Mouse (Mus musculus): ENCODE measurements around the gene Myo1a. TPM values are rescaled to one million over a fixed set of nuclear protein-coding genes. Genes with fewer than 3 reads are reported as not detected.

Gene Myo1a
- total RNA-seq, 2 experiments from 2014 or later: 0.48 to 0.76 TPM

DNA sequence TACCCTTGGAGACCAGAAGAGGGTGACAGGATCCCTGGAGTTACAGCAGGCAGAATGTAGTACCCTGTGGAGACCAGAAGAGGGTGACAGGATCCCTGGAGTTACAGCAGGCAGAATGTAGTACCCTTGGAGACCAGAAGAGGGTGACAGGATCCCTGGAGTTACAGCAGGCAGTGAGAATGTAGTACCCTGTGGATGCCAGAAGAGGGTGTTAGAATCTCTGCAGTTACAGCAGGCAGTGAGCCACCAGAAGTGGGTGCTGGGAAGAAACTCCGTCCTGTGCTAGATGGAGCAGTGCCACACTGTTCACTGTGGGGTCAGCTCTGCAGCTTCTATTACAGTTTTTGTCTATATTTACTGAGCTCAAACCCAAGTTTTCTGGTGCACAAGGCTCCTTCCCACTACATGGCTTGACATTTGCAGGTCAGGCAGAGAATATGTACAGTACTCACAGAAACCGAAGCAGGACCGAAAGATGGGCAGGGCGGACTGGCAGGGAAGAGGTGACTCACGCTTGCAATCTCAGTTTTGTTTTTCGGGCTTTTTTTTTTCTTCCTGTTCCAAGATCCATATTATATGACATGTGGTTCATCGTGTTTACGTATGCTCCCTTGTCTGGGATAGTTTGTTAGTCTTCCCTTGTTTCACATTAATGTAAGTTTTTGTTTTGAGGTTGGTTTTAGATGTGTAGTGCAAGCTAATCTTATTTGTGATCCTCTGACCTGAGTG lies 30.0 kb upstream of the Myo1a start:
- peak; percentile 93 to 96 for DNase-seq (ENCODE audit: low spot score in 2 of 2)

DNA sequence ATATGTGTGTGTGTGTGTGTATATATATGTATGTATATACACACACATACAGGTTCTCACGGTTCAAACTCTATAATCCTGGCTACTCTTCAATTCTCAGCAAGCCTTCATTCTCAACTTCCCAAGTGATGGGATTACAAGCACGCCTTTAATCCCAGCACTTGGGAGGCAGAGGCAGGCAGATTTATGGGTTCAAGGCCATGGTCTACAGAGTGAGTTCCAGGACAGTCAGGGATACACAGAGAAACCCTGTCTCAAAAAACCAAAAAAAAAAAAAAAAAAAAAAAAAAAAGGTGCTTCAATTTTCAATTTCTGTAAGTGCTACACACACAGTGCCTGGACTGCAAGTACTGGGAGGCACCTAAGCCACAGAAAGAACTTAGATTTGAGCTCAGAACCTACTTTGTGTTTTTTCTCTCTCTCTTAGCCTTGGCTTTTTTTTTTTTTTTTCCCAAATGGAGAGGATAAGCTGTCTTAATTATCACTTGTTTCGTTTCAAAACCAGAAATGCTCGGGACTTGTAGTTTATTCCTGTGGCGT lies 29.0 kb upstream of the Myo1a start:
- DNase-seq (ENCODE audit: low spot score in 2 of 2): no peak

DNA sequence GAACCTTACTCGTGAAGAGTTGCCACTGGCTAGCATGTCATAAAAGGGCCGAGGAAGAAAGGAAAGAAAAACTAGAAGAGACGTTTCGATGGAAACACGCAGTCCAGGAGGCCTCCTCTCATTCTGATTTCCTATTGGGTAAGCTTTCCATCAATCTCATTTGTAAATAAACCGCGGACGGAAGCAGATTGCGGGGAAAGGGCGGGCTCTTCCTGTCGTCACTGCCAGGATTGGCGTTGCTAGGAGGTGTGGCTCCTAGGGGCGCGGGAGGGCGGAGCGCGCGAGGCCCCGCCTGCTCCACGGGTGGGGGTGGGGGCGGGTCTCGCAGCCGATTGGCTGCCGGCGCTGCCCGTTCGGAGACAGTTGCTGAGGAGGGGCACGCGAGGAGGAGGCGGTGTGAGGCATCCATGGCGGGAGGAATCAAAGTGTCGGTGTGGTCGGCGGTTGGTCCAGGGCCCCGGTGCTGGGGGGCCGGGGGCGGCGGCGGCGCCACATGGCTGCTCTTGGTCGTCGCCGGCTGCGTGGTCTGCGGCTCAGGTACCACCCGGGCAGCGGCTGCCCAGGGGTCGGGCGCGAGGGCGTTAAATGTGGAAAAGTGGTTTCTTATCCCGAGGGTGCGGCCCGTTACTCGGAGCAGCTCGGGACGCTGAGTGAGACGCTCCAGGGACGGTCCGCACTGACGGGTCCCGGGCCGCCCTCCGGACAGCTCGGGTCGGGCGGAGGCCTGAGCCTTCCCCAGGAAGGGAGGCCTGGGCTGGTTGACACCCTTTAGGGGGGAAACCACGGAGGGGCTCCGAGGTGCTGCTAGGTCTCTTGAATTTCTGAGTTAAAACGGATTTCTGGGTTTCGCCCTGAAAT lies 28.1 kb upstream of the Myo1a start:
- peak; percentile 88 to 98 for DNase-seq (ENCODE audit: low spot score in 2 of 2)

DNA sequence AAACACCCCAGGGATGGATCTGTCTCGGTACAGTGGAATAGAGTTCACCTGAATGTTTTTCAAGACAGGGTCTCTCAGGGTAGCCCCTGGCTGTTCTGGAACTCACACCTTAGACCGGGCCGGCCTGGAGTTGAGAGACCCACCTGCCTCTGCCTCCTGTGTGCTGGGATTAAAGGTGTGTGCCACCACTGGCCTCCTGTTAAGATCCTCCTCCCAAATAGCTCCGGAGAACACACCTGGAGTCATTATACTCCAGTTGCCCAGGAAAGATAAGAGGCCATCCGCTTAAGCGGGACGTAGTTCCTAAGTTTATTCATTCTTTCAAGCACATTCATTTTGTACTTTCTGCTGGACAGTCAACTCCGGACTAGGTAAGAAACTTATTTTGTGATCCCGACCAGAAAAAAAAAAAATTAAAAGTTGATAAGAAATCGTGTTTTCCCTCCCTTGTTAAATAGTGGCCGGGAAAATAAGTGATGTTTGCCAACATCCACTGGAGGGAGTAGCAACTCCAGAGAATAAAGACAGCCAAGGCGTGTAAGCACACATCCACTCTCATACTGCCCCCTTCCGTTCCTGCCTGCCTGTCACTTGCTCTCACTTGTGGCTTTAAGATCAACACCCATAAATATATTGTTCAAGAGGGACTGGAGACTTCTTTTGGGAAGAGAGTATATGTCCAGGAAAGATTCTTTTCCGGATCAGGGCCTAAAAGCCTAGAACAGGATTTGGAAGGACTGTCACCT lies 27.2 kb upstream of the Myo1a start:
- peak in 1 of 2 experiments; percentile 72 for DNase-seq (ENCODE audit: low spot score in 2 of 2)

DNA sequence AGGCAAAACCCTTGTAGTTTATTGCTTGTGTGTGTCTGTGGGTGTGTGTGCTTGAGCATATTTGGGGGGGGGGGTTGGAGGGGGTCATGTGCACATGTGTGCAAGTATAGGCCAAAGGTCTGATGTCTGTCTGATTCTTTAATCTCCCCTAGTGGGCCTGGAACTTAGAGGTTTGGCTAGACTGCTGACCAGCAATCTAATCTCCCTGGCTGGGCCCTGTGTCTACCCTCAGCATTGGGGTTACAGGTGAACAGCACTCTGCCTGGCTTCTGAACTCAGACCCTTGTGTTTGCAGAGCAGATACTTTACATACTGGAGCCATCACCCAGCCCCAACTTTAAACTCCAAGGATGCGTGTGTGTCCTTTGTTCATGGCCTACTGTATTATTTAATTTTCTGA lies 25.8 kb upstream of the Myo1a start:
- no peak for DNase-seq (ENCODE audit: low spot score in 2 of 2)

DNA sequence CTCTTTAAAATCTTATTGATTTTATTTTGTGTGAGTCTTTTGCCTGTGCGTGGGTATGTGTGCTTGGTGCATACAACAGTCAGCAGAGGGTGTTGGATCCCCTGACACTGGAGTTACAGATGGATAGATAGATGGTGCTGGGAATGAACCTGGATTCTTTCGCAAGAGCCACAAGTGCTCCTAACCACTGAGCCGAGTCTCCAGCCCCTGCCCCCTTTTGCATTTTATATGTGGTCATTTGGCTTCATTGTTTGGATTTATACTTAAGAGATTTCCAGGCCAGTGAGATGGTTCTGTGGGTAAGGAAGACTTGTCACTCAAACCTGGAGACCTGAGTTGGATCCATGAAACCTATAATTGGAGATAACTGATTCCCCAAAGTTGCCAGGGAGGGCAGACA lies 25.1 kb upstream of the Myo1a start:
- DNase-seq (ENCODE audit: low spot score in 2 of 2): no peak

DNA sequence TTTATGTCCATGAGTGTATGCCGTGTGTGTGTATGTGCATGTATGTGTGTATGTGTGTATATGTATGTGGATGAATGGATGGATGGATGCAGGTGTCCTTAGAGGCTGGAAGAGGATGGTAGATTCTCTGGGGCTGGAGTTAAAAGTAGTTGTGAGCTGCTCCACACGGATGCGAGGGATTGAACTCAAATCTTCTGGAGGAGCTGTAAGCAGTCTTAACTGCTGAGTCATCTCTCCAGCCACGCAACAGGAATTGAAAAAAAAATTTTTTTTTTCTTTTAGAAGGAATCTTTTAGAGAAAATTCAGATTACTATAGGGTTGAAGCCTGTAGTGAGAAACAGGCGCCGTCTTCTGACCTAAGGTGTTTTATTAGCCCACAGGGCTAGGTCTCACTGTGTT lies 22.1 kb upstream of the Myo1a start:
- DNase-seq (ENCODE audit: low spot score in 2 of 2): no peak

DNA sequence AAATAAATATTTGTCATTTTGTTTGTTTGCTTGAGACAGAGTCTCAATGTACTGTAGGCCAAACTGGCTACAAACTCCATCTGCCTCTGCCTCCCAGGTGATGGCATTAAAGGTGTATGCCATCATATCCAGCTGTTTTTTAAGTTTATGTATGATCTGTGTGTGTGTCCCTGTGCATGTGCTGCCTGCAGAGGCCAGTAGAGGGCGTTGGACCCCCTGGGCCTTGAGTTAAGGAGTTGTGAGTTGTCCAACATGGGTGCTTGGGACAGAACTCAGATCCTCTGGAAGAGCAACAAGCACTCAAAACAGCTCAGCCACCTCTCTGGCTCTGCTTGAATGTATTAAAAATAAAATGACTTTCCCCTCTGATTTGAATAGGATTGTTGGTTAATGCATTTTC lies 13.9 kb upstream of the Myo1a start:
- DNase-seq (ENCODE audit: low spot score in 2 of 2): no peak

DNA sequence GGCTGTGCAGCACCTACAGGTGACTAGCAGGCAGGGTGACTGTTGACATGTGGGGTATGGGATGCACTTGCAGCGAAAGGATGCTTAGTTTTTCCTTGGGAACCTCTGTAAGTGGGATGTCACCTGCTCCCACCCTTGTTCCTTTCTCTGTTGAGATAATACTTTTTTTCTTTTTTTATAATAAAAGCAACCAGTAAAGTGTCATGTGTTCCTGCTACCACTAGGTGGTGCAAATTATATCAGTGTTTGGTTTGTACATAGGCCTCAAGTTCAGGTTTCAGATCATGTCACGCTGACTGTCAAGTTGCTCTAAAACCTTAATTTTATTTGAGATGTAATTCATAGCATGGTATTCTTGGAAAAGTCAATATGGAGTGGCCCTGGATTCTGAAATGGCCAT lies 10.3 kb upstream of the Myo1a start:
- DNase-seq (ENCODE audit: low spot score in 2 of 2): peak in 1 of 2 experiments; percentile 18

DNA sequence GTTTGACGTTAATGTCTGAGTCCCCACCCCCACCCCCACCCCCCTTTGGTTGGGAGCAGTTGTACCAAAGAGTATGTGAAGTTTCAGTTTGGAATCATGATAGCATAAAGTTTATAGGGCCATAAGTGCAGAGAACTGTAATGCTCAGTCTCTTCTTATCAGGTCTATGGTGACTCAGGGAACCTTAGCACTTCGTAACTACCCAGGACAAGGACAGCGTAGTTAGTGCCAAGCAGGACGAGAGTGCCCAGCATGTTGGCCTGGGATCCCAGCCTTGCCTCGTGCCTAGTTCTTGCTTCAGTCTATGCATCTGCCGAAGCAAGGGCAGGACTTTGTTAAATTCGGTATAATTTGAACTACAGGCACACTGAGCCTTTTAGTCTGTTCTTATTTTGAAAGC lies 9.2 kb upstream of the Myo1a start:
- DNase-seq (ENCODE audit: low spot score in 2 of 2): no peak

DNA sequence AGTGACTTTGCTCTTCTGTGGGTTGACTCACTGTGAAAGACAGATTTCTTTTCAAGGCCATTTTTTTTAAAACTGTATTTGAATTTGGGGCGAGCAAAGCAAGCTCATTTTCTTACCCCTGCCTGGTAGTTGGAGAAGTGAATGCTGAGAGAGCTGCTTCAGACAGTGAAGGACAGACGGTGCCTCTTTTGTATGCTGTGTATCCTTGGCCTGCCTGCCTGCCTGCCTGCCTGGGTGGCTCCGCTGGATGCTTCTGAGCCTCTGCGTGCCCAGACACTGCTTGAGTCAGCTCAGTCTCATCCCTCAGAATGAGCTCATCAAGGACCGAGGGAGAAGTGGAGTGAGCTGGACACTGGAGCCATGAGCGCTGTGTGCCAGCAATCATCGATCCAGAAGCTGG lies 6.0 kb upstream of the Myo1a start:
- DNase-seq (ENCODE audit: low spot score in 2 of 2): no peak

DNA sequence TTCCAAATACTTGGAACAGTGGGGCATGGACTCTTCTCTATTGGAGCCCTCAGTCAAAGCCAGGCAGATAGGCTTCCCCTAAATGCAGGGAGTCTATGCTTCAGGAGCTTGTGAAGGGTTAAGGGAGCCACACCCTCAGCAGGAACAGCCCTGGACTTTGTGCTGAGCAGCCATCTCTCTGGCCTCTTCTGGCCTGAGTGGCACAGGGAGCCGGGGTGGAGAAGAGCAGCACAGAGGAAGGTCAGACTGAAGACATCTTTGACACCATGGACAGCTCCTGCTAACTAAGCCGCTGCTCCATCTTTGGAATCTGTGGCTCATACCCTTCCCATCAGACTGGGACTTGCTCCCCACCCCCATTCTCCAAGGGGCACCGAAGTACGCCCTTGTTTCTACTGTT lies 1.7 kb upstream of the Myo1a start:
- DNase-seq (ENCODE audit: low spot score in 2 of 2): no peak

DNA sequence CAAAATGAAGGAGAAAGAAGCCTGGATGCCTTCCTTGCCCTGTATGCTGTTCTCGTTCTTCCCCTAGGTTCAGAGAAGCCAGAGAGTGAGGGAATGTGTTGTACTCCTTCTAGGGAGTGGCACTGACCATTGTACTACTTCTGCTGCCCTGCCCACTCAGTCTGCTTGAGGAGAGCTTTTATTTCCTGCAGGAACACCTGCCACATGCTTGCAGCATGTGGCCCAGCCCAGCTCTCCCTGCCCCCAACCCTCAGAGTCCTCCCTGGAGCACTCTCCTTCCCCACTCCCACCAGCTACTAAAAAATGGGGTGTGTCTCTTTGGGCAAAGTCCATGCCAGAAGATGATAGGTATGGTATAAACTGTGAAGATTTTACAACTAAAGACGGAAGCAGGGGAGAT lies 677 bp upstream of the Myo1a start:
- DNase-seq (ENCODE audit: low spot score in 2 of 2): no peak

DNA sequence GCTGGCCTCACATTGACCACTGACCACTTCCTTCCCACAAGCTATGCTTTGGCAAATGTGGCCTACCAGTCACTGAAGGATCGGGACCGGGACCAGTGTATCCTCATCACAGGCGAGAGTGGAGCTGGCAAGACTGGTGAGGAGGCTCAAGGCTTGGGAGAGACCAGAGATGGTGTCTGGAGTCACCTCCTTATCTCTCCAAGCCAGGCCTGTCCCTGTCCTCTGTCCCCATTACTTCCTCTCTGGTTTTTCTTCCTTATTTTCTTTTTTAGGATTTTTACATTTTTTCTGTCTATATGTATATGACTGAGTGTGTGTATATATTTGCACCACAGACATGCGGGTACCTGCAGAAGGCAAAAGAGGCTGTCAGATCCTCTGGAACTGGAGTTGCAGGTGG lies 813 bp downstream of the Myo1a start:
- no peak for DNase-seq (ENCODE audit: low spot score in 2 of 2)

DNA sequence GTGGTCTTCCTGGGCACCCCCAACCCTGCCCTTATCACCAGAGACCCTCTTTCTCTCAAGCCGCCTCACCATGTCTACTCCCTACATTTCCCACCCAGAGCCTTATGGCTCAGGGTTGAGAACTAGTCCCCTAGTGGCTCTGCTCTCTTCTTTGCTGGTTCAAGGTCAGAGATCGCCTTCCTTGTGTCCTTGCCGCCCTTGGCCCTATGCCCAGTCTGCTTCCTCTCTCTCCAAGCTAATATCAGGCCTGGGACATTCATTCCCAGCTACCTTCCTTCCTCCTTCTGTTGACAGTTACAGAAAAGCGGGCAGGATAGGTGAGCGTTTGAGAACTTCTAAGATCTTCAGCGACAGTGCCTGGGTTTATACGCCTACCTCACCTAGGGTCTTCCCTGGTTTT lies 2.8 kb downstream of the Myo1a start:
- DNase-seq (ENCODE audit: low spot score in 2 of 2): no peak

DNA sequence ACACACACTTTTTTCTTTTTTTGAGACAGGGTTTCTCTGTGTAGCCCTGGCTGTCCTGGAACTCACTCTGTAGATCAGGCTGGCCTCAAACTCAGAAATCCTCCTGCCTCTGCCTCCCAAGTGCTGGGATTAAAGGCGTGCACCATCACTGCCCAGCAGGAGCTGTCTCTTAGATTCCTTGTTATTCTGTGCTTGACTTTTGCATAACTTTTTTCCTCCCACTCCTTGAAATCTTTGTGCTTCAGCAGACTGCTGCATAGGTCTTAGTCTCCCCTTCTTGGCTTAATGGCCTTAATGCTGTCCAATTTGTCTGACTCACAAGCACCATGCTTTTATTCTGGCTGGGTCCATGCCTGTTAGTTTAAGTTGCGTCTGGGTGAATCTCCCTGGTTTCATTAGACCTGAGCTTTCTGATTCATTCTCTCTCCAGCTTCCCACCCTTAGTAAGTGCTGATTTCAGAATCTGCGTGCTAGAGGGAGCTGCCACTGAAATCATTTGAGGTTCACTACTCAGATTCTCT lies 3.9 kb downstream of the Myo1a start:
- no peak for DNase-seq (ENCODE audit: low spot score in 2 of 2)

DNA sequence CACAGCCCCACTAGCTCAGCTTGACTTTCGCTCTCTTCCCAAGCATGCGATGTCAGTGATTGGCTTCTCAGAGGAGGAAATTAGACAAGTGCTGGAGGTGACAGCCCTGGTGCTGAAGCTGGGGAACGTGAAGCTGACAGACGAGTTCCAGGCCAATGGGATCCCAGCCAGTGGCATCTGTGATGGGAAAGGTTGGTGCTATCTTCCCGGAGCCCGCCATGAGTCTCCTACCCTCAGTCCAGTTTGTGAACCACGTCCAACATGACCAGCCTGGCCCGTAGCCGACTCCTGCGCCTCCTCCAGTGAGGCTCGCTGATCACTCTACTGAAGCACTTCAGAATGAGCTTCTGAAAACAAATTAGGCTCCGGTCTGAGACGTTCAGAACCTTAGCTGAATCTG lies 5.4 kb downstream of the Myo1a start:
- no peak for DNase-seq (ENCODE audit: low spot score in 2 of 2)

DNA sequence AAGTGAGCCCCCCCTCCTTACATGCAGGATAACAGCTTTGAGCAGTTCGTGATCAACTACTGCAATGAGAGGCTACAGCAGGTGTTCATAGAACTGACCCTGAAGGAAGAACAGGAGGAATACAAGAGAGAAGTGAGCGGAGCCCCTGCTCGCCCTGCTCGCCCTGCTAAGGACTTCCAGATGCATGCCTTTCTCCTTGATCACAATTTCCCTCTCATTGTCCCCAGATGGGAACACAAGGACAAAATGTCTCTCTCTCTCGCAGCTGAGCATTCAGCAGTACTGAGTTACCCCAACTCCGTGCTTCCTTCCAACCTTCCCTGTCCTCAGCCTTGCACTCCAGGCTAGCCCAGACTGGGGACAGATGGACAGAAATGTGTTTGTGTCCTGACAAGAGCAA lies 7.8 kb downstream of the Myo1a start:
- DNase-seq (ENCODE audit: low spot score in 2 of 2): no peak

DNA sequence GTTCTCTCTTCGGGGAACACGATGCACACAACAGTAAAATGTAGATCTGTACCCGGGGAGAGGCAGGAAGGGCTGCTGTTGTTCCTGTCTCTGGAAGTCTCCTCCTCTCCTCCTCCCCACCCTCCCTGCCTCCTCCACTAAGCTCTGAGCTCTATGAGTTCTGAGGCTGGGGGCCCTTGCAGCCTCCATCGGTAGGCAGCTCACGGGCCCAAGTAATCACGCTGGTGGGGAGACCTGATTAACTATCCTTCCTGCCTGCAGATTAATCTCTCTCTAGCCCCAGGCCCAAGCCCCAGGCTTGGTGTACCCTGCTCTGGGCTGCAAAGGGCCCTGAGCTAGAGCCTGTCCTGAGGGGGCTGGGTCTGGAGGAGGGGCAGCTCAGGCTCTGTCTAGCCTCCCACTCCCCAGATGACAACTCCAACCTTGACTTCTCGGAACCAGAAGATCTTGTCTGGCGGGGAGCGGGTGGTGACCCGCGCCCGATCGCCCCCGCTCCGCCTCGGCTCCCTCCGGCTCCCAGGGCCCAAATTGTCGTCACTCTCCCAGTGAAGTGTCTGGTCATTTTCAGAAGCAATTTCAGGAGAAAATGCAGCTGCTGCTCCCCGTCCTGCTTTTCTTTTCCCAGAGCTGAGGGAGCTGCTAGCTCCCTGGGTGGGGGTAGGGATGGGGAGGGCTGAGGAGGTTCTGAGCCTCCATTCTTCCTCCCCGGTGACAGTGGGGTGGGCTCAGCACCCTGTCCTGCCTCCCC lies 16.9 kb downstream of the Myo1a start:
- DNase-seq (ENCODE audit: low spot score in 2 of 2): no peak

DNA sequence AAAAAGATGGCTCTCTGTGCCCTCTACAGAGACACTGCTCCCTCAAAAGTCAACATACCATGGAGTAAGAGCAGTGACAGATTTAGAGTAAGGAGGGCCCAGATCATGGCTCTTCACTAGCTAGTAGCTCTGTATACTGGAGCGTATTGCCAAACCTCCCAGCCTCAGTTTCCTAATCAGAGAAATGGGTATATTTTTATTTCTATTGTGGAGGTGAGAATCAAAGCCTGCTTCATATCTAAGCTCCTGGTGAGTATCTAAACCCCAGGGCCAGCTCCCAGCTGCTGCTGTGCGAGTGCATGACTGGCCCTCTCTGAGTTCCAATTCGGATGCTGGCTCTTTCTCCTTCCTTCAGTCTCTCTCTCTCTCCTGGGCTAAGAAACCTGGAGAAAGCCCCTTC lies 19.2 kb downstream of the Myo1a start, which contains the start of gene Tac2:
Tac2 (plus strand) TSS at position 301 of the 400 bp plus-strand sequence.
- no peak for DNase-seq (ENCODE audit: low spot score in 2 of 2)

DNA sequence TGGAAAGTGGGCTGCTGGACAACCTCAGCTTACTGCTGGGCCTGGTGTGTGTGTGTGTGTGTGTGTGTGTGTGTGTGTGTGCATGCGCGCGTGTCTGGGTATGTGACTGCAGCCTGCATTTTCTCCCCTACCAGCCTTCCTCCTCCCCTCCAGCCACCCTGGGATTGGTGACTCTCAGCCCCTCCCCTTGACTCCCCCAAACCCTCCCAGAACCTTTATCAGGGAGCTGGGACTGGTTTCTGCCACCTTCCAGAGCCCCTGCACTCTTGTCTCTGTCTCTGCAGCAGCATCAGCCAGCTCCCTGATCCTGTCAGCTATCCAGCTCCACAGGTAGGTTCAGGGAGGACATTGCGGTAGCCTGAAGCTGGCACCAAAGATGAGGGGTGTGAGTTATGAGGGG lies 20.2 kb downstream of the Myo1a start:
- no peak for DNase-seq (ENCODE audit: low spot score in 2 of 2)

All from layer of hippocampus, postnatal 14 days (tissue).